Mouse (Mus musculus): Measurements from ENCODE around the gene Gtf2b. TPM values are rescaled to one million over a fixed set of nuclear protein-coding genes. Genes with fewer than 3 reads are reported as not detected.

Gene Gtf2b
- polyA plus RNA-seq, 1 experiment from 2014 or later: 104 TPM

GRCm38 (mm10) chr3:142770518-142770917 is 5.7 kb downstream of the Gtf2b start:
- Histone ChIP-seq H3K4me3 (ENCODE audit: low read depth, low read length) (no peak overlapping the region), H3K4me2 (ENCODE audit: low read depth, low read length) (no peak overlapping the region), H3K9ac (replicated peaks; ENCODE audit: low read length) (no peak overlapping the region), H3K27me3 (ENCODE audit: control insufficient read depth, insufficient read depth, low read length) (no peaks in the 10 kb centered on the region), H3K9me3 (replicated peaks; ENCODE audit: control insufficient read depth, low read length) (no peaks in the 10 kb centered on the region), H3K27ac (replicated peaks; ENCODE audit: low read depth, low read length) (no peak overlapping the region), H3K36me3 (replicated peaks; ENCODE audit: control insufficient read depth, insufficient read depth, low read depth, low read length) (no peaks in the 10 kb centered on the region; the same call in 1 of the 2 replicates), H3K4me1 (ENCODE audit: control insufficient read depth, insufficient read depth, low read length) (no peaks in the 10 kb centered on the region)
- no peak for ATAC-seq (replicated peaks; ENCODE audit: insufficient number of reproducible peaks, low FRiP score, low TSS enrichment, low read depth)
- 68% methylated on average over 1 of the region's 1 CpGs for WGBS
- DNase-seq (ENCODE audit: low spot score): no peak

GRCm38 (mm10) chr3:142773538-142774191 is 8.8 kb downstream of the Gtf2b start:
- Histone ChIP-seq H3K27ac (replicated peaks; ENCODE audit: low read depth, low read length) (no peak overlapping the region), H3K4me1 (ENCODE audit: control insufficient read depth, insufficient read depth, low read length) (no peaks in the 10 kb centered on the region), H3K9me3 (replicated peaks; ENCODE audit: control insufficient read depth, low read length) (no peaks in the 10 kb centered on the region), H3K9ac (replicated peaks; ENCODE audit: low read length) (no peak overlapping the region), H3K27me3 (ENCODE audit: control insufficient read depth, insufficient read depth, low read length) (no peaks in the 10 kb centered on the region), H3K36me3 (replicated peaks; ENCODE audit: control insufficient read depth, insufficient read depth, low read depth, low read length) (no peaks in the 10 kb centered on the region; the same call in 1 of the 2 replicates), H3K4me2 (ENCODE audit: low read depth, low read length) (no peak overlapping the region), H3K4me3 (ENCODE audit: low read depth, low read length) (no peak overlapping the region)
- ATAC-seq (replicated peaks; ENCODE audit: insufficient number of reproducible peaks, low FRiP score, low TSS enrichment, low read depth) (no peak), DNase-seq (ENCODE audit: low spot score) (no peak)
- 84% methylated on average over 4 of the region's 4 CpGs for WGBS

- Histone ChIP-seq H3K27me3 (ENCODE audit: control insufficient read depth, insufficient read depth, low read length) (no peaks in the 10 kb centered on the region), H3K27ac (replicated peaks; ENCODE audit: low read depth, low read length) (no peak overlapping the region), H3K4me3 (ENCODE audit: low read depth, low read length) (no peak overlapping the region), H3K4me2 (ENCODE audit: low read depth, low read length) (no peak overlapping the region), H3K9ac (replicated peaks; ENCODE audit: low read length) (no peak overlapping the region), H3K4me1 (ENCODE audit: control insufficient read depth, insufficient read depth, low read length) (no peaks in the 10 kb centered on the region), H3K36me3 (replicated peaks; ENCODE audit: control insufficient read depth, insufficient read depth, low read depth, low read length) (no peaks in the 10 kb centered on the region; the same call in none of the 2 replicates), H3K9me3 (replicated peaks; ENCODE audit: control insufficient read depth, low read length) (no peaks in the 10 kb centered on the region)
- DNase-seq (ENCODE audit: low spot score): no peak
- no peak for ATAC-seq (replicated peaks; ENCODE audit: insufficient number of reproducible peaks, low FRiP score, low TSS enrichment, low read depth)
- 92% methylated on average over 3 of the region's 3 CpGs for WGBS
These were observed 12.4 kb downstream of the Gtf2b start for GRCm38 (mm10) chr3:142777227-142777626.

GRCm38 (mm10) chr3:142786423-142787072 is 21.7 kb downstream of the Gtf2b start:
- H3K36me3 ChIP-seq (replicated peaks; ENCODE audit: control insufficient read depth, insufficient read depth, low read depth, low read length): peaks cover 4% of the 10 kb centered on the region
- H3K9ac ChIP-seq (replicated peaks; ENCODE audit: low read length): no peak overlapping the region
- H3K4me2 ChIP-seq (ENCODE audit: low read depth, low read length): no peak overlapping the region
- H3K27me3 ChIP-seq (ENCODE audit: control insufficient read depth, insufficient read depth, low read length): no peaks in the 10 kb centered on the region
- no peak for DNase-seq (ENCODE audit: low spot score)
- no peak for ATAC-seq (replicated peaks; ENCODE audit: insufficient number of reproducible peaks, low FRiP score, low TSS enrichment, low read depth)
- H3K4me1 ChIP-seq (ENCODE audit: control insufficient read depth, insufficient read depth, low read length): no peaks in the 10 kb centered on the region
- H3K27ac ChIP-seq (replicated peaks; ENCODE audit: low read depth, low read length): no peak overlapping the region
- 55% methylated on average over 2 of the region's 2 CpGs for WGBS
- no peaks in the 10 kb centered on the region for H3K9me3 ChIP-seq (replicated peaks; ENCODE audit: control insufficient read depth, low read length)
- no peak overlapping the region for H3K4me3 ChIP-seq (ENCODE audit: low read depth, low read length)

GRCm38 (mm10) chr3:142795587-142795986 is 30.7 kb downstream of the Gtf2b start:
- Histone ChIP-seq H3K27ac (replicated peaks; ENCODE audit: low read depth, low read length) (no peak overlapping the region), H3K4me3 (ENCODE audit: low read depth, low read length) (no peak overlapping the region), H3K4me1 (ENCODE audit: control insufficient read depth, insufficient read depth, low read length) (no peaks in the 10 kb centered on the region), H3K4me2 (ENCODE audit: low read depth, low read length) (no peak overlapping the region), H3K27me3 (ENCODE audit: control insufficient read depth, insufficient read depth, low read length) (no peaks in the 10 kb centered on the region), H3K9me3 (replicated peaks; ENCODE audit: control insufficient read depth, low read length) (no peaks in the 10 kb centered on the region), H3K9ac (replicated peaks; ENCODE audit: low read length) (no peak overlapping the region), H3K36me3 (replicated peaks; ENCODE audit: control insufficient read depth, insufficient read depth, low read depth, low read length) (peaks cover 4% of the 10 kb centered on the region)
- DNase-seq (ENCODE audit: low spot score): no peak
- 98% methylated on average over 3 of the region's 3 CpGs for WGBS
- no peak for ATAC-seq (replicated peaks; ENCODE audit: insufficient number of reproducible peaks, low FRiP score, low TSS enrichment, low read depth)

- no peak for DNase-seq (ENCODE audit: low spot score)
- H3K27me3 ChIP-seq (ENCODE audit: control insufficient read depth, insufficient read depth, low read length): no peaks in the 10 kb centered on the region
- no peak overlapping the region for H3K4me2 ChIP-seq (ENCODE audit: low read depth, low read length)
- no peak overlapping the region for H3K4me3 ChIP-seq (ENCODE audit: low read depth, low read length)
- no peaks in the 10 kb centered on the region; the same call in 1 of the 2 replicates for H3K36me3 ChIP-seq (replicated peaks; ENCODE audit: control insufficient read depth, insufficient read depth, low read depth, low read length)
- H3K4me1 ChIP-seq (ENCODE audit: control insufficient read depth, insufficient read depth, low read length): no peaks in the 10 kb centered on the region
- WGBS: 92% methylated on average over 3 of the region's 3 CpGs
- no peak overlapping the region for H3K9ac ChIP-seq (replicated peaks; ENCODE audit: low read length)
- ATAC-seq (replicated peaks; ENCODE audit: insufficient number of reproducible peaks, low FRiP score, low TSS enrichment, low read depth): no peak
- no peaks in the 10 kb centered on the region for H3K9me3 ChIP-seq (replicated peaks; ENCODE audit: control insufficient read depth, low read length)
- no peak overlapping the region for H3K27ac ChIP-seq (replicated peaks; ENCODE audit: low read depth, low read length)
These were observed 46.7 kb downstream of the Gtf2b start for GRCm38 (mm10) chr3:142811582-142811981.

- DNase-seq (ENCODE audit: low spot score): no peak
- whole genome bisulfite sequencing: 91% methylated on average over 3 of the region's 3 CpGs
These were observed 52.7 kb downstream of the Gtf2b start for GRCm38 (mm10) chr3:142817506-142817905.

GRCm38 (mm10) chr3:142823606-142824005 is 58.8 kb downstream of the Gtf2b start:
- 100% methylated on average over 1 of the region's 1 CpGs for WGBS
- DNase-seq (ENCODE audit: low spot score): no peak

More at GRCm38 (mm10) chr3:142817506-142817905, 52.7 kb downstream of the Gtf2b start:
- Histone ChIP-seq H3K4me3 (ENCODE audit: low read depth, low read length) (no peak overlapping the region), H3K27ac (replicated peaks; ENCODE audit: low read depth, low read length) (no peak overlapping the region), H3K9ac (replicated peaks; ENCODE audit: low read length) (no peak overlapping the region), H3K4me1 (ENCODE audit: control insufficient read depth, insufficient read depth, low read length) (no peaks in the 10 kb centered on the region), H3K36me3 (replicated peaks; ENCODE audit: control insufficient read depth, insufficient read depth, low read depth, low read length) (no peaks in the 10 kb centered on the region; the same call in 1 of the 2 replicates), H3K4me2 (ENCODE audit: low read depth, low read length) (no peak overlapping the region), H3K27me3 (ENCODE audit: control insufficient read depth, insufficient read depth, low read length) (no peaks in the 10 kb centered on the region), H3K9me3 (replicated peaks; ENCODE audit: control insufficient read depth, low read length) (no peaks in the 10 kb centered on the region)
- ATAC-seq (replicated peaks; ENCODE audit: insufficient number of reproducible peaks, low FRiP score, low TSS enrichment, low read depth): no peak

More at GRCm38 (mm10) chr3:142823606-142824005, 58.8 kb downstream of the Gtf2b start:
- no peak for ATAC-seq (replicated peaks; ENCODE audit: insufficient number of reproducible peaks, low FRiP score, low TSS enrichment, low read depth)
- H3K4me1 ChIP-seq (ENCODE audit: control insufficient read depth, insufficient read depth, low read length): no peaks in the 10 kb centered on the region
- no peaks in the 10 kb centered on the region for H3K9me3 ChIP-seq (replicated peaks; ENCODE audit: control insufficient read depth, low read length)
- no peak overlapping the region for H3K4me2 ChIP-seq (ENCODE audit: low read depth, low read length)
- no peak overlapping the region for H3K27ac ChIP-seq (replicated peaks; ENCODE audit: low read depth, low read length)
- no peak overlapping the region for H3K9ac ChIP-seq (replicated peaks; ENCODE audit: low read length)
- H3K27me3 ChIP-seq (ENCODE audit: control insufficient read depth, insufficient read depth, low read length): no peaks in the 10 kb centered on the region
- no peak overlapping the region for H3K4me3 ChIP-seq (ENCODE audit: low read depth, low read length)
- no peaks in the 10 kb centered on the region; the same call in 1 of the 2 replicates for H3K36me3 ChIP-seq (replicated peaks; ENCODE audit: control insufficient read depth, insufficient read depth, low read depth, low read length)

Measured in embryonic facial prominence, embryonic 11.5 days (tissue).